Mouse (Mus musculus): ENCODE measurements around the gene Csrnp3. TPM values are rescaled to one million over a fixed set of nuclear protein-coding genes. Genes with fewer than 3 reads are reported as not detected.

The Csrnp3 gene
- total and polyA plus RNA-seq, 3 experiments: not detected

GRCm38 (mm10) chr2:65929286-65929685 is 83.7 kb downstream of the Csrnp3 start (continued):
- TF ChIP-seq ZNF384 (IDR thresholded peaks at IDR 0.05; ENCODE audit: low read depth, low read length): no peak
- TF ChIP-seq NELFE (IDR thresholded peaks at IDR 0.05; ENCODE audit: low read depth, low read length): no peak
- no peak for TF ChIP-seq HCFC1 (IDR thresholded peaks at IDR 0.05; ENCODE audit: low read depth, low read length)

GRCm38 (mm10) chr2:65929927-65930326 is 84.4 kb downstream of the Csrnp3 start:
- no peak for DNase-seq (ENCODE audit: low read depth, low spot score)
- no peak overlapping the region for H3K4me3 ChIP-seq (ENCODE audit: control insufficient read depth in 1 of 2, insufficient read depth in 1 of 2, low read depth in 2 of 2, low read length in 2 of 2)

GRCm38 (mm10) chr2:65931313-65931712 is 85.7 kb downstream of the Csrnp3 start:
- no peak for TF ChIP-seq POLR2A (IDR thresholded peaks at IDR 0.05; ENCODE audit: control insufficient read depth in 1 of 2, insufficient read depth in 1 of 2, low read depth in 1 of 2, low read length in 2 of 2, poor library complexity in 1 of 2)
- no peak for TF ChIP-seq JUND (IDR thresholded peaks at IDR 0.05; ENCODE audit: low read depth, low read length)
- TF ChIP-seq MYC (IDR thresholded peaks at IDR 0.05; ENCODE audit: low read depth, low read length): no peak
- no peak for TF ChIP-seq CHD2 (IDR thresholded peaks at IDR 0.05; ENCODE audit: low read length)
- no peak for TF ChIP-seq BHLHE40 (IDR thresholded peaks at IDR 0.05; ENCODE audit: borderline replicate concordance, low read depth, low read length)
- TF ChIP-seq UBTF (IDR thresholded peaks at IDR 0.05; ENCODE audit: borderline replicate concordance, insufficient read depth, low read depth, low read length): no peak
- no peak for TF ChIP-seq MAZ (IDR thresholded peaks at IDR 0.05; ENCODE audit: low read depth, low read length)
- TF ChIP-seq MYB (IDR thresholded peaks at IDR 0.05; ENCODE audit: low read depth, low read length): no peak
- TF ChIP-seq USF2 (IDR thresholded peaks at IDR 0.05; ENCODE audit: borderline replicate concordance in 1 of 2, insufficient read depth in 1 of 2, low read depth in 1 of 2, low read length in 2 of 2): no peak
- no peak for TF ChIP-seq RCOR1 (IDR thresholded peaks at IDR 0.05; ENCODE audit: low read depth, low read length)
- TF ChIP-seq SIN3A (IDR thresholded peaks at IDR 0.05; ENCODE audit: low read length): no peak
- TF ChIP-seq USF1 (IDR thresholded peaks at IDR 0.05; ENCODE audit: low read depth, low read length): no peak
- TF ChIP-seq NELFE (IDR thresholded peaks at IDR 0.05; ENCODE audit: low read depth, low read length): no peak
- no peak for TF ChIP-seq ELF1 (IDR thresholded peaks at IDR 0.05; ENCODE audit: low read depth, low read length)
- no peak for TF ChIP-seq CTCF (IDR thresholded peaks at IDR 0.05 in 2 of 3, conservative IDR thresholded peaks at IDR 0.05 in 1 of 3; ENCODE audit: control insufficient read depth in 1 of 3, insufficient read depth in 1 of 3, low read depth in 2 of 3, low read length in 3 of 3, poor library complexity in 1 of 3, severe bottlenecking in 1 of 3)
- no peak for TF ChIP-seq SMC3 (IDR thresholded peaks at IDR 0.05; ENCODE audit: low read depth, low read length)
- no peak for TF ChIP-seq TBP (IDR thresholded peaks at IDR 0.05; ENCODE audit: low read depth, low read length)
- no peak for TF ChIP-seq ZC3H11A (IDR thresholded peaks at IDR 0.05; ENCODE audit: low read depth, low read length)
- TF ChIP-seq ZKSCAN1 (IDR thresholded peaks at IDR 0.05; ENCODE audit: low read depth, low read length): no peak
- TF ChIP-seq ZMIZ1 (IDR thresholded peaks at IDR 0.05; ENCODE audit: low read depth, low read length): no peak
- H3K4me1 ChIP-seq (ENCODE audit: control insufficient read depth in 1 of 2, insufficient read depth in 2 of 2, low read length in 2 of 2): no peaks in the 10 kb centered on the region
- H3K27me3 ChIP-seq (ENCODE audit: control insufficient read depth in 1 of 2, insufficient read depth in 2 of 2, low read length in 2 of 2): no peaks in the 10 kb centered on the region
- no peaks in the 10 kb centered on the region for H3K79me2 ChIP-seq (ENCODE audit: control insufficient read depth, insufficient read depth, low read length, poor library complexity)
- no peaks in the 10 kb centered on the region for H3K36me3 ChIP-seq (ENCODE audit: control insufficient read depth in 1 of 2, insufficient read depth in 2 of 2, low read length in 2 of 2)
- no peak overlapping the region for H3K4me3 ChIP-seq (ENCODE audit: control insufficient read depth in 1 of 2, insufficient read depth in 1 of 2, low read depth in 2 of 2, low read length in 2 of 2)
- H3K9me3 ChIP-seq (replicated peaks; ENCODE audit: insufficient read depth, low read length): no peaks in the 10 kb centered on the region
- DNase-seq (ENCODE audit: low read depth, low spot score): no peak
- H3K9ac ChIP-seq (ENCODE audit: control insufficient read depth, low read depth, low read length, poor library complexity, severe bottlenecking): no peak overlapping the region
- no peak overlapping the region for H3K27ac ChIP-seq (ENCODE audit: control insufficient read depth, low read depth, low read length)

More at GRCm38 (mm10) chr2:65929927-65930326, 84.4 kb downstream of the Csrnp3 start:
- Histone ChIP-seq H3K9me3 (replicated peaks; ENCODE audit: insufficient read depth, low read length) (no peaks in the 10 kb centered on the region), H3K36me3 (ENCODE audit: control insufficient read depth in 1 of 2, insufficient read depth in 2 of 2, low read length in 2 of 2) (no peaks in the 10 kb centered on the region), H3K9ac (ENCODE audit: control insufficient read depth, low read depth, low read length, poor library complexity, severe bottlenecking) (no peak overlapping the region), H3K27me3 (ENCODE audit: control insufficient read depth in 1 of 2, insufficient read depth in 2 of 2, low read length in 2 of 2) (no peaks in the 10 kb centered on the region; a peak in 1 of 4 replicates), H3K79me2 (ENCODE audit: control insufficient read depth, insufficient read depth, low read length, poor library complexity) (no peaks in the 10 kb centered on the region), H3K27ac (ENCODE audit: control insufficient read depth, low read depth, low read length) (no peak overlapping the region), H3K4me1 (ENCODE audit: control insufficient read depth in 1 of 2, insufficient read depth in 2 of 2, low read length in 2 of 2) (no peaks in the 10 kb centered on the region)
- TF ChIP-seq ELF1 (IDR thresholded peaks at IDR 0.05; ENCODE audit: low read depth, low read length) (no peak), MAX (IDR thresholded peaks at IDR 0.05; ENCODE audit: low read length) (no peak), MAFK (IDR thresholded peaks at IDR 0.05; ENCODE audit: borderline replicate concordance, low read depth, low read length) (no peak), GABPA (IDR thresholded peaks at IDR 0.05; ENCODE audit: low read depth, low read length) (no peak), ETS1 (IDR thresholded peaks at IDR 0.05; ENCODE audit: low read depth, low read length) (no peak), SIN3A (IDR thresholded peaks at IDR 0.05; ENCODE audit: low read length) (no peak), KAT2A (conservative IDR thresholded peaks at IDR 0.05; ENCODE audit: low read depth, low read length) (no peak), ZMIZ1 (IDR thresholded peaks at IDR 0.05; ENCODE audit: low read depth, low read length) (no peak), ZNF384 (IDR thresholded peaks at IDR 0.05; ENCODE audit: low read depth, low read length) (no peak), JUND (IDR thresholded peaks at IDR 0.05; ENCODE audit: low read depth, low read length) (no peak), CTCF (IDR thresholded peaks at IDR 0.05 in 2 of 3, conservative IDR thresholded peaks at IDR 0.05 in 1 of 3; ENCODE audit: control insufficient read depth in 1 of 3, insufficient read depth in 1 of 3, low read depth in 2 of 3, low read length in 3 of 3, poor library complexity in 1 of 3, severe bottlenecking in 1 of 3) (no peak), USF1 (IDR thresholded peaks at IDR 0.05; ENCODE audit: low read depth, low read length) (no peak), NRF1 (IDR thresholded peaks at IDR 0.05; ENCODE audit: insufficient read depth, low read depth, low read length, poor library complexity, severe bottlenecking) (no peak), MEF2A (IDR thresholded peaks at IDR 0.05; ENCODE audit: extremely low read depth, insufficient replicate concordance, low read depth, low read length, poor library complexity, severe bottlenecking) (no peak)
